In genomic region chr7:101933751-101934240, GRCm38 (mm10) we compare ENCODE assay signal across 8 mouse cellular contexts. TPM values are rescaled to one million over a fixed set of nuclear protein-coding genes. Genes with fewer than 3 reads are reported as not detected.
DNase-seq lines count a peak whose midpoint lies in the region; ATAC-seq lines count a peak whose summit lies in the region.

Gene Lrrc51, minus strand, starts transcription at chr7:101933895.
Gene Numa1, plus strand, starts transcription at chr7:101934111.

- H3K27me3 ChIP-seq in heart, embryonic 14.5 days (ENCODE audit: control insufficient read depth, insufficient read depth, low read length) = no peaks in the 10 kb centered on the region
- H3K27me3 ChIP-seq in liver, embryonic 13.5 days = no peaks in the 10 kb centered on the region
- H3K27me3 ChIP-seq in stomach, embryonic 16.5 days (ENCODE audit: control insufficient read depth, insufficient read depth, low read length) = no peaks in the 10 kb centered on the region

- H3K4me2 ChIP-seq in heart, embryonic 14.5 days (ENCODE audit: low read length) = peak within 1 kb of the TSS; percentile 84
- peak within 1 kb of the TSS; percentile 87 for H3K4me2 ChIP-seq in liver, embryonic 13.5 days
- H3K4me2 ChIP-seq in stomach, embryonic 16.5 days (ENCODE audit: low read depth, low read length) = peak within 1 kb of the TSS; percentile 79

- H3K4me3 ChIP-seq in heart, embryonic 14.5 days (ENCODE audit: control insufficient read depth in 1 of 2, insufficient read depth in 1 of 2, low read depth in 1 of 2, low read length in 2 of 2) = peak within 1 kb of the TSS; percentile 84
- peak within 1 kb of the TSS; percentile 89 for H3K4me3 ChIP-seq in liver, embryonic 13.5 days (replicated peaks)
- H3K4me3 ChIP-seq in stomach, embryonic 16.5 days (replicated peaks; ENCODE audit: low read length) = peak within 1 kb of the TSS; percentile 90

- H3K27ac ChIP-seq in heart, embryonic 14.5 days (replicated peaks in 1 of 2; ENCODE audit: control insufficient read depth in 1 of 2, insufficient read depth in 1 of 2, low read depth in 2 of 2, low read length in 2 of 2) = peak within 1 kb of the TSS; percentile 61 to 82
- H3K27ac ChIP-seq in liver, embryonic 13.5 days = peak within 1 kb of the TSS; percentile 94
- peak within 1 kb of the TSS; percentile 94 for H3K27ac ChIP-seq in stomach, embryonic 16.5 days (ENCODE audit: low read length)

- peak; percentile 95 for DNase-seq in c-Kit-negative CD71-positive TER-119-positive erythroid progenitor cells, embryonic 14.5 days (ENCODE audit: low read depth, low spot score)
- DNase-seq in fibroblast of lung, adult 2 months (ENCODE audit: low read depth) = peak; percentile 96
- peak; percentile 97 for DNase-seq in kidney, postnatal 14 days
- peak; percentile 98 for DNase-seq in liver, embryonic 13.5 days
- DNase-seq in neural tube, embryonic 10.5 days (ENCODE audit: extremely low spot score, low spot score) = peak; percentile 95

- ATAC-seq in CD4-positive, CD25-positive, alpha-beta regulatory T cell, adult 4 months = peak; percentile 96
- peak; percentile 96 for ATAC-seq in heart, embryonic 14.5 days (ENCODE audit: insufficient number of reproducible peaks, insufficient read depth, low FRiP score, low read depth)
- peak; percentile 98 for ATAC-seq in liver, embryonic 13.5 days (ENCODE audit: low read depth)
- peak; percentile 98 for ATAC-seq in stomach, embryonic 16.5 days (ENCODE audit: insufficient read depth, low FRiP score)

- 0% methylated on average over 40 of the region's 40 CpGs for WGBS in heart, embryonic 14.5 days
- under 1% methylated on average over 40 of the region's 40 CpGs for WGBS in liver, embryonic 13.5 days (ENCODE audit: insufficient replicate concordance)
- under 1% methylated on average over 40 of the region's 40 CpGs for whole genome bisulfite sequencing in stomach, embryonic 16.5 days

- H3K4me1 ChIP-seq in heart, embryonic 14.5 days (ENCODE audit: control insufficient read depth in 2 of 2, insufficient read depth in 2 of 2, low read length in 2 of 2) = peaks cover 2 to 12% of the 10 kb centered on the region in 2 experiments; a peak in 2 of 4 replicates
- H3K4me1 ChIP-seq in liver, embryonic 13.5 days (replicated peaks) = peaks cover 64% of the 10 kb centered on the region
- peaks cover 14% of the 10 kb centered on the region; the same call in 1 of the 2 replicates for H3K4me1 ChIP-seq in stomach, embryonic 16.5 days (ENCODE audit: control insufficient read depth, insufficient read depth, low read length)

- H3K36me3 ChIP-seq in heart, embryonic 14.5 days (ENCODE audit: control insufficient read depth, insufficient read depth, low read length) = no peaks in the 10 kb centered on the region
- H3K36me3 ChIP-seq in liver, embryonic 13.5 days = peaks cover 19% of the 10 kb centered on the region; the same call in 1 of the 2 replicates
- H3K36me3 ChIP-seq in stomach, embryonic 16.5 days (ENCODE audit: control insufficient read depth, insufficient read depth, low read length) = no peaks in the 10 kb centered on the region

- no peaks in the 10 kb centered on the region for H3K9me3 ChIP-seq in heart, embryonic 14.5 days (ENCODE audit: control insufficient read depth, low read length)
- H3K9me3 ChIP-seq in liver, embryonic 13.5 days (replicated peaks) = no peaks in the 10 kb centered on the region
- H3K9me3 ChIP-seq in stomach, embryonic 16.5 days (replicated peaks; ENCODE audit: control insufficient read depth, low read length) = no peaks in the 10 kb centered on the region

- H3K9ac ChIP-seq in heart, embryonic 14.5 days (ENCODE audit: low read length) = peak within 1 kb of the TSS; percentile 90
- peak within 1 kb of the TSS; percentile 95 for H3K9ac ChIP-seq in liver, embryonic 13.5 days
- H3K9ac ChIP-seq in stomach, embryonic 16.5 days (ENCODE audit: low read length) = peak within 1 kb of the TSS; percentile 87

RNA-seq across cellular contexts. Expression of gene Lrrc51, which starts in this region (rescaled TPM):
- polyA plus RNA-seq in CD4-positive, CD25-positive, alpha-beta regulatory T cell, adult 4 months (2017; shearing (Covaris generic)) = 1 to 10 TPM; 4.8 to 6.1 TPM
- 3.9 and 5.0 TPM in 2 replicates for polyA plus RNA-seq in heart, embryonic 14.5 days (2014; fragmentation: Nextera tagmentation; extraction: Ambion mirVana)
- polyA plus RNA-seq in liver, embryonic 13.5 days (2015; fragmentation: Nextera tagmentation; extraction: Ambion mirVana) = 2.1 TPM in 2 replicates
- polyA plus RNA-seq in stomach, embryonic 16.5 days (2015; fragmentation: Nextera tagmentation; extraction: Ambion mirVana) = 10.3 and 11.5 TPM in 2 replicates

RNA-seq across cellular contexts. Expression of gene Numa1, which starts in this region (rescaled TPM):
- 10 to 100 TPM; 66.0 to 83.2 TPM for polyA plus RNA-seq in CD4-positive, CD25-positive, alpha-beta regulatory T cell, adult 4 months (2017; shearing (Covaris generic))
- 60.5 and 62.5 TPM in 2 replicates for polyA plus RNA-seq in heart, embryonic 14.5 days (2014; fragmentation: Nextera tagmentation; extraction: Ambion mirVana)
- polyA plus RNA-seq in liver, embryonic 13.5 days (2015; fragmentation: Nextera tagmentation; extraction: Ambion mirVana) = 24.5 and 30.7 TPM in 2 replicates
- polyA plus RNA-seq in stomach, embryonic 16.5 days (2015; fragmentation: Nextera tagmentation; extraction: Ambion mirVana) = 60.9 and 64.3 TPM in 2 replicates

Comparison
In these comparisons a context has a peak if more than half of its experiments do, and no peak if none do; other contexts are left out.
1. Peak in every context shown above with its lines: DNase-seq, ATAC-seq, H3K4me3 ChIP-seq and H3K27ac ChIP-seq.